Mouse (Mus musculus) right cerebral cortex, postnatal 10 days (tissue): ENCODE measurements around the gene Mad1l1.
"Not testable (repeated sequence)": the region's sequence is repeated elsewhere in the genome, so short reads cannot be mapped to it uniquely, and the experiment has no call there.

ENCODE experiments used
- DNase-seq, 2 experiments: peaks; one replicate each; pipeline ENCODE4 v3.0.0; 2021; ENCODE audit warnings: low spot score in 2 of 2

Mad1l1 gene

GRCm38 (mm10) chr5:140321042-140321755 is at the start of gene Mad1l1, which contains the start of gene Nudt1:
Gene Mad1l1 (minus strand): TSS chr5:140321552.
Gene Nudt1 (plus strand): TSS chr5:140321656.
- peak; percentile 95 to 96 for DNase-seq

- DNase-seq: no peak
These were observed 49.3 kb upstream of the Mad1l1 start for GRCm38 (mm10) chr5:140370446-140371254.

GRCm38 (mm10) chr5:140369466-140369865 is 48.1 kb upstream of the Mad1l1 start:
- DNase-seq: no peak

GRCm38 (mm10) chr5:140368926-140369325 is 47.6 kb upstream of the Mad1l1 start:
- no peak for DNase-seq

GRCm38 (mm10) chr5:140368126-140368525 is 46.8 kb upstream of the Mad1l1 start:
- not testable (repeated sequence) for DNase-seq

- no peak for DNase-seq
These were observed 43.1 kb upstream of the Mad1l1 start for GRCm38 (mm10) chr5:140364415-140364814.

- no peak for DNase-seq
These were observed 38.8 kb upstream of the Mad1l1 start for GRCm38 (mm10) chr5:140359930-140360674.

GRCm38 (mm10) chr5:140357466-140357865 is 36.1 kb upstream of the Mad1l1 start:
- no peak for DNase-seq

GRCm38 (mm10) chr5:140355934-140356333 is 34.6 kb upstream of the Mad1l1 start:
- no peak for DNase-seq

- DNase-seq: no peak
These were observed 31.0 kb upstream of the Mad1l1 start for GRCm38 (mm10) chr5:140352352-140352751.

GRCm38 (mm10) chr5:140350731-140351497 is 29.6 kb upstream of the Mad1l1 start:
- DNase-seq: no peak

GRCm38 (mm10) chr5:140349882-140350281 is 28.5 kb upstream of the Mad1l1 start:
- no peak for DNase-seq

- no peak for DNase-seq
These were observed 24.7 kb upstream of the Mad1l1 start for GRCm38 (mm10) chr5:140346050-140346449.

GRCm38 (mm10) chr5:140345244-140345643 is 23.9 kb upstream of the Mad1l1 start:
- DNase-seq: no peak

- no peak for DNase-seq
These were observed 21.5 kb upstream of the Mad1l1 start for GRCm38 (mm10) chr5:140342880-140343279.

GRCm38 (mm10) chr5:140339836-140340235 is 18.5 kb upstream of the Mad1l1 start:
- no peak for DNase-seq

GRCm38 (mm10) chr5:140338779-140339178 is 17.4 kb upstream of the Mad1l1 start:
- DNase-seq: no peak

GRCm38 (mm10) chr5:140336680-140337079 is 15.3 kb upstream of the Mad1l1 start:
- peak in 1 of 2 experiments; percentile 42 for DNase-seq

- no peak for DNase-seq
These were observed 12.3 kb upstream of the Mad1l1 start for GRCm38 (mm10) chr5:140333631-140334030.

- DNase-seq: no peak
These were observed 11.2 kb upstream of the Mad1l1 start for GRCm38 (mm10) chr5:140332519-140332918.
